Mouse (Mus musculus) neural tube, embryonic 13.5 days (tissue): Measurements from ENCODE around the gene Fat2. TPM values are rescaled to one million over a fixed set of nuclear protein-coding genes. Genes with fewer than 3 reads are reported as not detected.

Source experiments
- ATAC-seq: fragments of 200-750 bp; cut with Nextera tagmentation; 2 replicates; pipeline ENCODE4 v1.8.0; 2017; ENCODE audit warnings: low read depth, mild to moderate bottlenecking, moderate TSS enrichment, moderate library complexity
- H3K27ac ChIP-seq: fragments of 300-500 bp; sonication (generic); replicated peaks from 2 replicates; pipeline ENCODE4 v1.5.1; 2015; ENCODE audit warnings: moderate library complexity, mild to moderate bottlenecking, inconsistent platforms
- H3K27me3 ChIP-seq: fragments of 300-500 bp; sonication (generic); 2 replicates; pipeline ENCODE4 v1.6.1; 2015; ENCODE audit warnings: mild to moderate bottlenecking, inconsistent platforms
- H3K36me3 ChIP-seq: fragments of 300-500 bp; sonication (generic); 2 replicates; pipeline ENCODE4 v1.6.1; 2015; ENCODE audit warnings: mild to moderate bottlenecking, inconsistent platforms
- H3K4me1 ChIP-seq: fragments of 300-500 bp; sonication (generic); replicated peaks from 2 replicates; pipeline ENCODE4 v1.6.1; 2015; ENCODE audit warnings: inconsistent platforms
- H3K4me2 ChIP-seq: fragments of 300-500 bp; sonication (generic); 2 replicates; pipeline ENCODE4 v1.6.1; 2015; ENCODE audit warnings: inconsistent platforms, mild to moderate bottlenecking, moderate library complexity
- H3K4me3 ChIP-seq: fragments of 300-500 bp; sonication (generic); 2 replicates; pipeline ENCODE4 v1.5.1; 2015; ENCODE audit warnings: mild to moderate bottlenecking, inconsistent platforms
- H3K9ac ChIP-seq: fragments of 300-500 bp; sonication (generic); 2 replicates; pipeline ENCODE4 v1.6.1; 2015; ENCODE audit warnings: moderate library complexity, mild to moderate bottlenecking, inconsistent platforms
- H3K9me3 ChIP-seq: fragments of 300-500 bp; sonication (generic); 2 replicates; pipeline ENCODE4 v1.6.1; 2016; ENCODE audit warnings: inconsistent platforms
- WGBS: fragments of 180-500 bp; shearing (Covaris S2); methylation state at CpG from one replicate; pipeline ENCODE4 v1.1.7; 2015; 5-methylcytosine and 5-hydroxymethylcytosine counted together
- polyA plus RNA-seq: library from polyadenylated mRNA; unstranded; fragments of >200 nt; fragmentation: Nextera tagmentation; extraction: Ambion mirVana; gene quantifications from 2 replicates; pipeline ENCODE4 v1.2.1, GENCODE M21; 2015

The Fat2 gene
- polyA plus RNA-seq, 1 experiment from 2014 or later = 0.10 TPM

GRCm38 (mm10) chr11:55364662-55365061, 28.3 kb upstream of the Fat2 start:
- Histone ChIP-seq H3K4me1 (no peaks in the 10 kb centered on the region), H3K36me3 (no peaks in the 10 kb centered on the region), H3K27ac (no peak overlapping the region), H3K4me3 (no peak overlapping the region), H3K9me3 (no peaks in the 10 kb centered on the region), H3K27me3 (no peaks in the 10 kb centered on the region), H3K4me2 (no peak overlapping the region), H3K9ac (no peak overlapping the region)
- 91% methylated on average over 3 of the region's 3 CpGs for WGBS
- ATAC-seq = no peak

- no peaks in the 10 kb centered on the region for H3K4me1 ChIP-seq
- no peak overlapping the region for H3K9ac ChIP-seq
- H3K27me3 ChIP-seq = no peaks in the 10 kb centered on the region
- no peak overlapping the region for H3K4me2 ChIP-seq
- H3K9me3 ChIP-seq = no peaks in the 10 kb centered on the region
- H3K4me3 ChIP-seq = no peak overlapping the region
- WGBS = 83% methylated on average over 15 of the region's 15 CpGs
- no peak overlapping the region for H3K27ac ChIP-seq
- no peaks in the 10 kb centered on the region for H3K36me3 ChIP-seq
- no peak for ATAC-seq
Measured at GRCm38 (mm10) chr11:55358094-55358783, 21.9 kb upstream of the Fat2 start.

GRCm38 (mm10) chr11:55356846-55357245, 20.5 kb upstream of the Fat2 start:
- ATAC-seq = no peak
- Histone ChIP-seq H3K36me3 (no peaks in the 10 kb centered on the region), H3K27me3 (no peaks in the 10 kb centered on the region), H3K9me3 (no peaks in the 10 kb centered on the region), H3K9ac (no peak overlapping the region), H3K27ac (no peak overlapping the region), H3K4me1 (no peaks in the 10 kb centered on the region), H3K4me2 (no peak overlapping the region), H3K4me3 (no peak overlapping the region)
- 87% methylated on average over 2 of the region's 2 CpGs for WGBS

GRCm38 (mm10) chr11:55341961-55342371, 5.6 kb upstream of the Fat2 start:
- H3K4me2 ChIP-seq = no peak overlapping the region
- H3K27me3 ChIP-seq = no peaks in the 10 kb centered on the region
- no peak overlapping the region for H3K9ac ChIP-seq
- no peak overlapping the region for H3K27ac ChIP-seq
- no peak for ATAC-seq
- H3K36me3 ChIP-seq = no peaks in the 10 kb centered on the region
- H3K9me3 ChIP-seq = no peaks in the 10 kb centered on the region
- H3K4me3 ChIP-seq = no peak overlapping the region
- H3K4me1 ChIP-seq = no peaks in the 10 kb centered on the region
- 76% methylated on average over 11 of the region's 11 CpGs for WGBS

DNA sequence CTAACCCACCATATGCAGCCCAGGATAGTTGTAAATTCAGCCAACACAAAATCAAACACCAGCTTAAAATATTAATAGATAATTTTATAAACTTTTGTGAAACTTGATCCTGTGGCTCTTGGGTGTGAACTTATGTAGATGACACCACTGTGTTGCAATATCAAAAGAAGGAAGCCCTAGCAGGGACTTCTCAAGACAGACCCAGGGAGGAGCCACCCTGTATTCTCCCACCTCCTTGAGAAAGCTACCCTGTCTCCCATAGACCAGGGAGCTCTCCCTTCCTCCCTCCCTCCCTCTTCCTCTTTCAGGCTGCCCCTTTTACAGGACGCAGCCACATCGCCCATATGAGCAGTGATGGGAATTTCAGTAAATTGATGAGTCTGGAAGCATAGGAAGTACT, 4.4 kb upstream of the Fat2 start:
- no peaks in the 10 kb centered on the region for H3K27me3 ChIP-seq
- no peak overlapping the region for H3K4me3 ChIP-seq
- no peaks in the 10 kb centered on the region for H3K9me3 ChIP-seq
- no peaks in the 10 kb centered on the region for H3K4me1 ChIP-seq
- WGBS = 83% methylated on average over 2 of the region's 2 CpGs
- no peaks in the 10 kb centered on the region for H3K36me3 ChIP-seq
- ATAC-seq = no peak
- H3K27ac ChIP-seq = no peak overlapping the region
- no peak overlapping the region for H3K4me2 ChIP-seq
- no peak overlapping the region for H3K9ac ChIP-seq

GRCm38 (mm10) chr11:55337032-55337769, 837 bp upstream of the Fat2 start:
- Histone ChIP-seq H3K27me3 (no peaks in the 10 kb centered on the region), H3K4me1 (no peaks in the 10 kb centered on the region), H3K36me3 (no peaks in the 10 kb centered on the region), H3K4me3 (no peak overlapping the region), H3K27ac (no peak overlapping the region), H3K9ac (no peak overlapping the region), H3K9me3 (no peaks in the 10 kb centered on the region), H3K4me2 (no peak overlapping the region)
- ATAC-seq = no peak
- 90% methylated on average over 5 of the region's 5 CpGs for WGBS

GRCm38 (mm10) chr11:55335314-55336076, 869 bp downstream of the Fat2 start:
- no peak overlapping the region for H3K27ac ChIP-seq
- H3K4me1 ChIP-seq = no peaks in the 10 kb centered on the region
- no peak overlapping the region for H3K9ac ChIP-seq
- no peaks in the 10 kb centered on the region for H3K27me3 ChIP-seq
- H3K36me3 ChIP-seq = no peaks in the 10 kb centered on the region
- no peak overlapping the region for H3K4me3 ChIP-seq
- 91% methylated on average over 14 of the region's 14 CpGs for WGBS
- no peak overlapping the region for H3K4me2 ChIP-seq
- no peak for ATAC-seq
- H3K9me3 ChIP-seq = no peaks in the 10 kb centered on the region

GRCm38 (mm10) chr11:55334545-55334944, 1.8 kb downstream of the Fat2 start:
- H3K27me3 ChIP-seq = no peaks in the 10 kb centered on the region
- H3K9me3 ChIP-seq = no peaks in the 10 kb centered on the region
- no peak overlapping the region for H3K4me2 ChIP-seq
- ATAC-seq = no peak
- H3K9ac ChIP-seq = no peak overlapping the region
- WGBS = 90% methylated on average over 4 of the region's 4 CpGs
- H3K4me1 ChIP-seq = no peaks in the 10 kb centered on the region
- H3K4me3 ChIP-seq = no peak overlapping the region
- H3K27ac ChIP-seq = no peak overlapping the region
- H3K36me3 ChIP-seq = no peaks in the 10 kb centered on the region

DNA sequence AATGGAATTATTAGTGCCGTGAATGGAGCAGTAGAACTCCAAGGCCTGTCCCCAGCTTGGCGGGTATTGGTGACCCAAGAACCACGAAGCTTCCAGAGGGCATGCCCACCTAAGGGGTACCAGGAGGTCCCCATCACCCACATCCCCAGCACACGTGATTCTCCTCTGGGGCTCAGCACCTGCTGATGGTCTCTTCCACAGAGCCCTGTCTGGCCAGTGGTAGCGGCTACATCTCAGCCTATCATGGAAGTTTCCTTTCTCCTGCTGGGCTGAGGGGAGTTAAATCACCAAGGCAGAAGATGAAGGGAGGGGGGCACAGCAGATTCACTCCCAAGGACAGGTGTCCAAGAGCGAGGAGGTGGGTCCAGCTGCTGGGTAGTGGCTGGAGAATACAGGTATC, 2.3 kb downstream of the Fat2 start:
- no peak overlapping the region for H3K4me2 ChIP-seq
- H3K4me1 ChIP-seq = no peaks in the 10 kb centered on the region
- no peaks in the 10 kb centered on the region for H3K36me3 ChIP-seq
- WGBS = 84% methylated on average over 6 of the region's 6 CpGs
- H3K9me3 ChIP-seq = no peaks in the 10 kb centered on the region
- H3K27ac ChIP-seq = no peak overlapping the region
- no peak overlapping the region for H3K9ac ChIP-seq
- H3K4me3 ChIP-seq = no peak overlapping the region
- no peak for ATAC-seq
- no peaks in the 10 kb centered on the region for H3K27me3 ChIP-seq

DNA sequence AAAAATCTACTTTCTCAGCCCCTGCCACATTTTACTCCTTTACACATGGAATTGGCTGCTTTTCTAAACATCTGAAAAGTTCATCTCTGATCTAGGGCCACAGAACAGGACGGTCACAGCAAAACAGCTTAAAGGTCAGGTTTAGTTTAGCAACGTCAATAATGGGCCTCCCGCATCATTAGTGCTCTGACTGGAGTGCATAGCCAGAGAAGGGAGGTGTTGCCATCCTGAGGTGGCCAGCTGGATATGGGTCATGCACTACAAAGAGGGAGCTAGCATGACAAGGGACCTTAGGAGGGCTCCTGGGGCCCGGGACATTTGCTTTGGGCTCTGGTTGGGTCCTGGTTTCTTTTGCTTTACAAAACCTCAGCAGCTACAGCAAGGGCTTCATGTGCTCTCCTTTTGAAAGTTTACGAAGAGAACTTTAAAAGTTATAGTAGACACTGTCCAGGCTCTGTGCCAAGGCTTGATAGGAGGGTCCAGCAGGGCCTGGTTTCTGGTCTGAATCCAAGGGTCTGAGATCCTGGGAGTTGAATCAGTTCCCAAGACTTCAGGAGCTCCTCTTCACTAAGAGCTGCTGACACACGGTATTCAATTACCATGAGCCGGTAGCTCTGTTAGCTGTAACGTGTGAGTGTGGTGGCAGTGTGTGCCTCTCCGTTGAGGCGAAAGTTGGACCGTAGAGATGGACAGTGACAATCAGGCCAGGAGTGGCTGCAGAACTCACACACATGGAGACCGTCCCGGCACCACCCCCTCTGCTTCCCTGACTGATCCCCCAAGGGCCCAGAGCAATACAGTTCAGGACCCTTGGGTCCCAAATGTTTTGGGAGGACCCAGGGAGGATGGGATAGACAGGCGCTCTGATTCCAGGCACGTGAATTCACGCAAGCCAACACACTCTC, 6.2 kb downstream of the Fat2 start:
- Histone ChIP-seq H3K4me3 (no peak overlapping the region), H3K27ac (no peak overlapping the region), H3K9ac (no peak overlapping the region), H3K9me3 (no peaks in the 10 kb centered on the region), H3K4me2 (no peak overlapping the region), H3K27me3 (no peaks in the 10 kb centered on the region), H3K4me1 (no peaks in the 10 kb centered on the region), H3K36me3 (no peaks in the 10 kb centered on the region)
- 79% methylated on average over 16 of the region's 16 CpGs for WGBS
- no peak for ATAC-seq

DNA sequence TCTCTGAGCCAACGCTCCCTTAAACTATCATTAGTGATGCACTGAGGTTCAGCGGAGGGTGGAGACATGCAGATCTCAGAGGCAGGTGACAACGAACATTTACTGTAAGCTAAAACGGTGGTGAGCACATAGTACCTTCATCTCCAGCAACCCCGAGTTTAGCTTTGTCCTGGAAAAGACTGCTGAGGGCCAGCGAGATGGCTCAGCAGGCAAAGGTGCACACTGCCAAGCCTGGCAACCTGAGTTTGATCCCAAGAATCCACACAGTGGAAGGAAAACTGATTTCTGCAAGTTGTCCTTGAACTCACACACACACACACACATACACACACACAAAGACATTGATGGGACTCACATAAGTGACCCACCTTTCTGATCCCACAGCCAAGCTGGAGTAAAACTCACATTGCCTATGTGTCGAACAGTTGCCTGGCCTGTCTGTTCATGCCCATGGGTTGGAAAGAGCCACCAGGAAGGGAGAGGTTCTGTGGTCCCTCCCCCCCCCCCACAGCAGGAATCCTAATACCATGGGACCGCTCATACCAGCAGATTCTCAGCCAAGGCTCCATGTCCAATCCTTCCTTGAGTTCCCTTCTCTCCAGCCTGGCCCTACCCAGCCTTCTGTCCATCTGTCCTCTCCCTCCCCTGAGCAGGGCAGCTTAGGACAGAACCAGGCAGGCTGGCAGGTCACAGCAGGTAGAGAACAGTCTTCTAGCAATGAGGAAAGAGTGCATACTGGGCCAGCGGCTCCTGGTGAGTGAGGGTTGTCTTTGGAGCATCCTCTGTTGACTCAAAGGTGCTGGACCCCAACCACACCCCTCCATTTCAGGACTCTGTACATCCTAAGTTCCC, 8.6 kb downstream of the Fat2 start:
- no peak overlapping the region for H3K27ac ChIP-seq
- ATAC-seq = no peak
- H3K9me3 ChIP-seq = no peaks in the 10 kb centered on the region
- no peak overlapping the region for H3K4me3 ChIP-seq
- no peak overlapping the region for H3K9ac ChIP-seq
- no peak overlapping the region for H3K4me2 ChIP-seq
- no peaks in the 10 kb centered on the region for H3K36me3 ChIP-seq
- H3K27me3 ChIP-seq = no peaks in the 10 kb centered on the region
- 92% methylated on average over 9 of the region's 9 CpGs for WGBS
- H3K4me1 ChIP-seq = no peaks in the 10 kb centered on the region
